Mouse (Mus musculus) erythroblast, adult 5-6 weeks (primary cell): ENCODE results near the gene Hnrnpul2. TPM values are rescaled to one million over a fixed set of nuclear protein-coding genes. Genes with fewer than 3 reads are reported as not detected.

ENCODE experiments used
- total RNA-seq, 2 experiments: library from RNA; stranded (forward) in 1 of 2; stranded (reverse) in 1 of 2; fragments of 150-400 nt in 1 of 2; fragments of 200-764, 138-1000 nt in 1 of 2; gene quantifications; 2 replicates each; pipeline versions ENCODE4 v1.2.3 to v1.2.4; 2015 to 2017; ENCODE audit warnings: low replicate concordance in 2 of 2

The Hnrnpul2 gene
- total RNA-seq, 2 experiments from 2014 or later, result 14.4 to 42.6 TPM

Other genes with a start within 250 kb of the Hnrnpul2 start
Only the 30 nearest of the 33 such genes appear.
- gene Chrm1, start 156.2 kb upstream of the Hnrnpul2 start, total RNA-seq (2015; ENCODE audit: low replicate concordance), result not detected in 2 replicates
- under 0.01 TPM in 1 of 2 replicates, not detected in the other for gene Chrm1, start 156.2 kb upstream of the Hnrnpul2 start, total RNA-seq (2017; ENCODE audit: low replicate concordance)
- gene Slc3a2, start 96.6 kb upstream of the Hnrnpul2 start, total RNA-seq (2015; ENCODE audit: low replicate concordance), result 150 and 218 TPM in 2 replicates
- gene Slc3a2, start 96.6 kb upstream of the Hnrnpul2 start, total RNA-seq (2017; ENCODE audit: low replicate concordance), result 337 and 409 TPM in 2 replicates
- gene Wdr74, start 84.2 kb upstream of the Hnrnpul2 start, total RNA-seq (2015; ENCODE audit: low replicate concordance), result 7.9 and 61.9 TPM in 2 replicates
- 15.3 and 18.3 TPM in 2 replicates for gene Wdr74, start 84.2 kb upstream of the Hnrnpul2 start, total RNA-seq (2017; ENCODE audit: low replicate concordance)
- not detected in 2 replicates for gene 1700092M07Rik, start 79.3 kb upstream of the Hnrnpul2 start, total RNA-seq (2015; ENCODE audit: low replicate concordance)
- not detected in 2 replicates for gene 1700092M07Rik, start 79.3 kb upstream of the Hnrnpul2 start, total RNA-seq (2017; ENCODE audit: low replicate concordance)
- 105 and 119 TPM in 2 replicates for gene Stx5a, start 78.6 kb upstream of the Hnrnpul2 start, total RNA-seq (2015; ENCODE audit: low replicate concordance)
- 161 and 226 TPM in 2 replicates for gene Stx5a, start 78.6 kb upstream of the Hnrnpul2 start, total RNA-seq (2017; ENCODE audit: low replicate concordance)
- gene Nxf1, start 62.9 kb upstream of the Hnrnpul2 start, total RNA-seq (2015; ENCODE audit: low replicate concordance), result 135 and 146 TPM in 2 replicates
- 35.0 and 81.7 TPM in 2 replicates for gene Nxf1, start 62.9 kb upstream of the Hnrnpul2 start, total RNA-seq (2017; ENCODE audit: low replicate concordance)
- 9.4 and 11.0 TPM in 2 replicates for gene Tmem223, start 49.0 kb upstream of the Hnrnpul2 start, total RNA-seq (2015; ENCODE audit: low replicate concordance)
- 3.1 and 6.8 TPM in 2 replicates for gene Tmem223, start 49.0 kb upstream of the Hnrnpul2 start, total RNA-seq (2017; ENCODE audit: low replicate concordance)
- gene Tmem179b, start 45.5 kb upstream of the Hnrnpul2 start, total RNA-seq (2015; ENCODE audit: low replicate concordance), result 55.1 and 59.6 TPM in 2 replicates
- gene Tmem179b, start 45.5 kb upstream of the Hnrnpul2 start, total RNA-seq (2017; ENCODE audit: low replicate concordance), result 24.3 and 37.4 TPM in 2 replicates
- 1.2 and 5.9 TPM in 2 replicates for gene Taf6l, start 33.6 kb upstream of the Hnrnpul2 start, total RNA-seq (2015; ENCODE audit: low replicate concordance)
- gene Taf6l, start 33.6 kb upstream of the Hnrnpul2 start, total RNA-seq (2017; ENCODE audit: low replicate concordance), result 1.0 and 9.5 TPM in 2 replicates
- gene Polr2g, start 21.4 kb upstream of the Hnrnpul2 start, total RNA-seq (2015; ENCODE audit: low replicate concordance), result 21.5 and 23.0 TPM in 2 replicates
- gene Polr2g, start 21.4 kb upstream of the Hnrnpul2 start, total RNA-seq (2017; ENCODE audit: low replicate concordance), result 9.9 and 20.1 TPM in 2 replicates
- 0.42 TPM in 1 of 2 replicates, not detected in the other for gene Zbtb3, start 17.5 kb upstream of the Hnrnpul2 start, total RNA-seq (2015; ENCODE audit: low replicate concordance)
- 0.60 TPM in 1 of 2 replicates, not detected in the other for gene Zbtb3, start 17.5 kb upstream of the Hnrnpul2 start, total RNA-seq (2017; ENCODE audit: low replicate concordance)
- 10.0 and 13.6 TPM in 2 replicates for gene Ttc9c, start 677 bp upstream of the Hnrnpul2 start, total RNA-seq (2015; ENCODE audit: low replicate concordance)
- gene Ttc9c, start 677 bp upstream of the Hnrnpul2 start, total RNA-seq (2017; ENCODE audit: low replicate concordance), result 13.8 and 20.1 TPM in 2 replicates
- gene AC129217.1, start 9.8 kb downstream of the Hnrnpul2 start, total RNA-seq (2015; ENCODE audit: low replicate concordance), result 4.2 TPM in 1 of 2 replicates, not detected in the other
- gene AC129217.1, start 9.8 kb downstream of the Hnrnpul2 start, total RNA-seq (2017; ENCODE audit: low replicate concordance), result 14.8 TPM in 1 of 2 replicates, not detected in the other
- 28.8 and 40.3 TPM in 2 replicates for gene Bscl2, start 17.5 kb downstream of the Hnrnpul2 start, total RNA-seq (2015; ENCODE audit: low replicate concordance)
- gene Bscl2, start 17.5 kb downstream of the Hnrnpul2 start, total RNA-seq (2017; ENCODE audit: low replicate concordance), result 12.7 and 16.4 TPM in 2 replicates
- gene Gng3, start 19.2 kb downstream of the Hnrnpul2 start, total RNA-seq (2015; ENCODE audit: low replicate concordance), result not detected in 2 replicates
- 0.56 TPM in 1 of 2 replicates, not detected in the other for gene Gng3, start 19.2 kb downstream of the Hnrnpul2 start, total RNA-seq (2017; ENCODE audit: low replicate concordance)
- gene Lrrn4cl, start 30.8 kb downstream of the Hnrnpul2 start, total RNA-seq (2015; ENCODE audit: low replicate concordance), result not detected in 2 replicates
- gene Lrrn4cl, start 30.8 kb downstream of the Hnrnpul2 start, total RNA-seq (2017; ENCODE audit: low replicate concordance), result not detected in 2 replicates
- 18.6 and 20.6 TPM in 2 replicates for gene Ubxn1, start 51.5 kb downstream of the Hnrnpul2 start, total RNA-seq (2015; ENCODE audit: low replicate concordance)
- gene Ubxn1, start 51.5 kb downstream of the Hnrnpul2 start, total RNA-seq (2017; ENCODE audit: low replicate concordance), result 43.0 and 65.7 TPM in 2 replicates
- gene Uqcc3, start 60.9 kb downstream of the Hnrnpul2 start, total RNA-seq (2015; ENCODE audit: low replicate concordance), result 1.5 and 8.4 TPM in 2 replicates
- gene Uqcc3, start 60.9 kb downstream of the Hnrnpul2 start, total RNA-seq (2017; ENCODE audit: low replicate concordance), result 11.8 and 12.3 TPM in 2 replicates
- 24.2 and 24.4 TPM in 2 replicates for gene Lbhd1, start 63.7 kb downstream of the Hnrnpul2 start, total RNA-seq (2015; ENCODE audit: low replicate concordance)
- gene Lbhd1, start 63.7 kb downstream of the Hnrnpul2 start, total RNA-seq (2017; ENCODE audit: low replicate concordance), result 6.0 and 23.1 TPM in 2 replicates
- not detected in 2 replicates for gene Gm49403, start 63.9 kb downstream of the Hnrnpul2 start, total RNA-seq (2015; ENCODE audit: low replicate concordance)
- gene Gm49403, start 63.9 kb downstream of the Hnrnpul2 start, total RNA-seq (2017; ENCODE audit: low replicate concordance), result not detected in 2 replicates
- 14.6 and 21.3 TPM in 2 replicates for gene 1810009A15Rik, start 68.8 kb downstream of the Hnrnpul2 start, total RNA-seq (2015; ENCODE audit: low replicate concordance)
- gene 1810009A15Rik, start 68.8 kb downstream of the Hnrnpul2 start, total RNA-seq (2017; ENCODE audit: low replicate concordance), result 13.5 and 23.3 TPM in 2 replicates
- gene Gm49416, start 68.9 kb downstream of the Hnrnpul2 start, total RNA-seq (2015; ENCODE audit: low replicate concordance), result not detected in 2 replicates
- gene Gm49416, start 68.9 kb downstream of the Hnrnpul2 start, total RNA-seq (2017; ENCODE audit: low replicate concordance), result not detected in 2 replicates
- gene Ints5, start 73.0 kb downstream of the Hnrnpul2 start, total RNA-seq (2015; ENCODE audit: low replicate concordance), result 2.3 and 7.1 TPM in 2 replicates
- 4.7 and 5.4 TPM in 2 replicates for gene Ints5, start 73.0 kb downstream of the Hnrnpul2 start, total RNA-seq (2017; ENCODE audit: low replicate concordance)
- 12.7 and 20.9 TPM in 2 replicates for gene Ganab, start 78.1 kb downstream of the Hnrnpul2 start, total RNA-seq (2015; ENCODE audit: low replicate concordance)
- gene Ganab, start 78.1 kb downstream of the Hnrnpul2 start, total RNA-seq (2017; ENCODE audit: low replicate concordance), result 19.5 and 20.4 TPM in 2 replicates
- gene B3gat3, start 100.4 kb downstream of the Hnrnpul2 start, total RNA-seq (2015; ENCODE audit: low replicate concordance), result 12.5 and 14.2 TPM in 2 replicates
- gene B3gat3, start 100.4 kb downstream of the Hnrnpul2 start, total RNA-seq (2017; ENCODE audit: low replicate concordance), result 11.1 and 12.4 TPM in 2 replicates
- gene Rom1, start 109.3 kb downstream of the Hnrnpul2 start, total RNA-seq (2015; ENCODE audit: low replicate concordance), result 1.2 TPM in 1 of 2 replicates, not detected in the other
- gene Rom1, start 109.3 kb downstream of the Hnrnpul2 start, total RNA-seq (2017; ENCODE audit: low replicate concordance), result 1.7 and 3.0 TPM in 2 replicates
- gene Eml3, start 109.5 kb downstream of the Hnrnpul2 start, total RNA-seq (2015; ENCODE audit: low replicate concordance), result 1.7 and 4.8 TPM in 2 replicates
- 6.3 and 8.3 TPM in 2 replicates for gene Eml3, start 109.5 kb downstream of the Hnrnpul2 start, total RNA-seq (2017; ENCODE audit: low replicate concordance)
- 16.9 and 22.8 TPM in 2 replicates for gene Mta2, start 121.9 kb downstream of the Hnrnpul2 start, total RNA-seq (2015; ENCODE audit: low replicate concordance)
- 39.5 and 54.4 TPM in 2 replicates for gene Mta2, start 121.9 kb downstream of the Hnrnpul2 start, total RNA-seq (2017; ENCODE audit: low replicate concordance)
- 1.0 and 2.7 TPM in 2 replicates for gene Tut1, start 133.8 kb downstream of the Hnrnpul2 start, total RNA-seq (2015; ENCODE audit: low replicate concordance)
- 2.3 and 6.8 TPM in 2 replicates for gene Tut1, start 133.8 kb downstream of the Hnrnpul2 start, total RNA-seq (2017; ENCODE audit: low replicate concordance)
- gene Eef1g, start 147.0 kb downstream of the Hnrnpul2 start, total RNA-seq (2015; ENCODE audit: low replicate concordance), result 181 and 213 TPM in 2 replicates
- gene Eef1g, start 147.0 kb downstream of the Hnrnpul2 start, total RNA-seq (2017; ENCODE audit: low replicate concordance), result 105 and 149 TPM in 2 replicates